Mouse (Mus musculus): ENCODE measurements at regions not wholly inside any gene's neighbourhood (a gene's known extent, or its start where the extent isn't known, plus 50 kb on each side); places are given as distances from the start of the nearest gene placed in this dataset.

DNA sequence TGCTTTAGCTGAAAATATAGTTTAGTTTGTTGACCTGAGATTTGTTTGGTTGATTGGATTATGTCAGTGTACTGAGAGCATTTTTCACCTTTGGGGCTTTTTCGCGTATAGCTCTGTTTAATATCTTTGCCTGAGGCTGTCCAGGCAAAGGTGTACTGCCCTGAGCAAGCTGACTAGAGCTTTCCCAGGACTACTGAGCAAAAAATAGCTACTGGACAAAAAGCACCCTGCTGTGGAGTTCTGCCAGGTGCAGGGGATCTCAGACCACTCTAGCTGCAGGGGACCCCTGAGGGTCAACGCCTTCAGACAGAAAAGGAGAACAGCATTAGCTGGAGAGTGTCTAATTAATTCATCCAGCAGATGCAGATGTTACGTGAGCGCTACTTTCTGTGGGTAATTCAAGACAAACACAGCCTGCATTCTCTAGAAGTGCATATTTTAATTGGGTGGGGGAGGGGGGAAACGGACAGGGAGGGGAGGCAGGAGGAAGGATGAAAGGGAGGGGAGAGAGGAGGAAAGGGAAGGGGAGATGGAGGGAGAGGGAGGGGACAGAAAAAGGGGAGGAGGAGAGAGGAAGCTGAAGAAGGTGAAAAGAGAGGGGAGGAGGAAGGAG lies 61.7 kb downstream of the Thnsl1 start:
- Histone ChIP-seq H3K36me3 (ENCODE audit: control insufficient read depth, insufficient read depth, low read length) (no peaks in the 10 kb centered on the region), H3K4me1 (ENCODE audit: control insufficient read depth, insufficient read depth, low read length) (no peaks in the 10 kb centered on the region), H3K27ac (ENCODE audit: insufficient read depth, low read depth, low read length) (no peak overlapping the region), H3K4me3 (ENCODE audit: insufficient read depth, low read depth, low read length) (no peak overlapping the region), H3K27me3 (replicated peaks; ENCODE audit: control insufficient read depth, insufficient read depth, low read length) (no peaks in the 10 kb centered on the region)
- 35% methylated on average over 6 of the region's 6 CpGs for WGBS
- TF ChIP-seq POLR2A (IDR thresholded peaks at IDR 0.05; ENCODE audit: low read depth, low read length) (no peak), CTCF (conservative IDR thresholded peaks at IDR 0.05; ENCODE audit: insufficient read depth, insufficient read length, low read depth, low read length) (no peak)
- DNase-seq: no peak

GRCm38 (mm10) chr2:21269989-21270846 lies 64.7 kb downstream of the Thnsl1 start:
- 53% methylated on average over 12 of the region's 12 CpGs for WGBS
- Histone ChIP-seq H3K4me1 (ENCODE audit: control insufficient read depth, insufficient read depth, low read length) (no peaks in the 10 kb centered on the region), H3K27me3 (replicated peaks; ENCODE audit: control insufficient read depth, insufficient read depth, low read length) (no peaks in the 10 kb centered on the region), H3K4me3 (ENCODE audit: insufficient read depth, low read depth, low read length) (no peak overlapping the region), H3K36me3 (ENCODE audit: control insufficient read depth, insufficient read depth, low read length) (no peaks in the 10 kb centered on the region), H3K27ac (ENCODE audit: insufficient read depth, low read depth, low read length) (no peak overlapping the region)
- TF ChIP-seq CTCF (conservative IDR thresholded peaks at IDR 0.05; ENCODE audit: insufficient read depth, insufficient read length, low read depth, low read length): no peak
- peak; percentile 59 for DNase-seq

DNA sequence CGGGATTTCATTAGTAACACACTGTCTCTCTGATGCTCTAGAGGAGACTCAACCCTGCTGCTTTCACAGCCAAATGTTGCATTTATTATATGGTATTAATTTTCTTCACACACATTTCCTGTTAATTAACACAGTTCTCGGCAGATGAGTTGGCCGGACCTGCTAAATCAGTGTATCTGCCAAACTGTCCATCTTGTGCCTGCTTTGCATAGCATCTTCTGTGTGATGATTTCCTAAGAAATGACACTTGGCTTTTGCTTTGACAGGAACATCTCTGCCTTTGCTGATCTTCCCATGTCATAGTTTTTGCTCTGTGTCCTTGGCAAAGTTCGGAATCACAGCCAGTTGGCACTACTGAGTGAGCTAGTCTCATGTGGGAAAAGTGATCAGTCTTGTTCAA lies 67.9 kb downstream of the Thnsl1 start:
- no peak for DNase-seq
- no peak overlapping the region for H3K27ac ChIP-seq (ENCODE audit: insufficient read depth, low read depth, low read length)
- H3K4me3 ChIP-seq (ENCODE audit: insufficient read depth, low read depth, low read length): no peak overlapping the region
- no peaks in the 10 kb centered on the region for H3K36me3 ChIP-seq (ENCODE audit: control insufficient read depth, insufficient read depth, low read length)
- H3K27me3 ChIP-seq (replicated peaks; ENCODE audit: control insufficient read depth, insufficient read depth, low read length): no peaks in the 10 kb centered on the region
- TF ChIP-seq CTCF (conservative IDR thresholded peaks at IDR 0.05; ENCODE audit: insufficient read depth, insufficient read length, low read depth, low read length) (no peak), POLR2A (IDR thresholded peaks at IDR 0.05; ENCODE audit: low read depth, low read length) (no peak)
- no peaks in the 10 kb centered on the region for H3K4me1 ChIP-seq (ENCODE audit: control insufficient read depth, insufficient read depth, low read length)
- 82% methylated on average over 4 of the region's 4 CpGs for WGBS

DNA sequence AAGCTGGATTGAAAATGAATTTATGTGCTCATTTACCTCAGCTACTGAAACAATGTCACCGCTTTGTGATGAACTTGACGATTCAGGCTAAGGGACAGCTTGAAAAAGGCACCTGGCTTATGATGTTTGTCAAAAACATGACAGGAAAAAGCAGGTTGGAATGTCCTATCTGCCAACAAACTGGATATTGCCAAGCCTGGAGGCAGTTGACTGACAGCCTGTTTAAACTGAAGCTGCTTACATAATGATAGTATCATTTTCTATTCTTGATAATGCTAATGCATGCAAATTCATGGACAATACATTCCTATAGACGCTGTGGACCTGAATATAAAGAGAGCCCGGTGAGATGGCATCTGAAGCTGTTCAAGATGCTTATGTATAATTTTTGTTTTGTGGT lies 69.8 kb downstream of the Thnsl1 start:
- H3K27ac ChIP-seq (ENCODE audit: insufficient read depth, low read depth, low read length): no peak overlapping the region

GRCm38 (mm10) chr2:21280794-21281420 lies 75.4 kb downstream of the Thnsl1 start:
- TF ChIP-seq CTCF (conservative IDR thresholded peaks at IDR 0.05; ENCODE audit: insufficient read depth, insufficient read length, low read depth, low read length) (peak; percentile 75), POLR2A (IDR thresholded peaks at IDR 0.05; ENCODE audit: low read depth, low read length) (no peak)
- WGBS: 28% methylated on average over 9 of the region's 9 CpGs
- Histone ChIP-seq H3K4me1 (ENCODE audit: control insufficient read depth, insufficient read depth, low read length) (no peaks in the 10 kb centered on the region), H3K27me3 (replicated peaks; ENCODE audit: control insufficient read depth, insufficient read depth, low read length) (no peaks in the 10 kb centered on the region), H3K4me3 (ENCODE audit: insufficient read depth, low read depth, low read length) (no peak overlapping the region), H3K36me3 (ENCODE audit: control insufficient read depth, insufficient read depth, low read length) (no peaks in the 10 kb centered on the region), H3K27ac (ENCODE audit: insufficient read depth, low read depth, low read length) (no peak overlapping the region)
- peak; percentile 61 for DNase-seq

More for the DNA sequence above, 69.8 kb downstream of the Thnsl1 start:
- H3K27me3 ChIP-seq (replicated peaks; ENCODE audit: control insufficient read depth, insufficient read depth, low read length): no peaks in the 10 kb centered on the region
- no peaks in the 10 kb centered on the region for H3K36me3 ChIP-seq (ENCODE audit: control insufficient read depth, insufficient read depth, low read length)
- DNase-seq: no peak
- TF ChIP-seq POLR2A (IDR thresholded peaks at IDR 0.05; ENCODE audit: low read depth, low read length) (no peak), CTCF (conservative IDR thresholded peaks at IDR 0.05; ENCODE audit: insufficient read depth, insufficient read length, low read depth, low read length) (no peak)
- H3K4me1 ChIP-seq (ENCODE audit: control insufficient read depth, insufficient read depth, low read length): no peaks in the 10 kb centered on the region
- WGBS: 91% methylated on average over 4 of the region's 4 CpGs
- no peak overlapping the region for H3K4me3 ChIP-seq (ENCODE audit: insufficient read depth, low read depth, low read length)

GRCm38 (mm10) chr2:21282505-21283200 lies 77.1 kb downstream of the Thnsl1 start:
- Histone ChIP-seq H3K36me3 (ENCODE audit: control insufficient read depth, insufficient read depth, low read length) (no peaks in the 10 kb centered on the region), H3K27ac (ENCODE audit: insufficient read depth, low read depth, low read length) (no peak overlapping the region), H3K4me3 (ENCODE audit: insufficient read depth, low read depth, low read length) (no peak overlapping the region), H3K27me3 (replicated peaks; ENCODE audit: control insufficient read depth, insufficient read depth, low read length) (no peaks in the 10 kb centered on the region), H3K4me1 (ENCODE audit: control insufficient read depth, insufficient read depth, low read length) (no peaks in the 10 kb centered on the region)
- 79% methylated on average over 14 of the region's 14 CpGs for WGBS
- no peak for TF ChIP-seq POLR2A (IDR thresholded peaks at IDR 0.05; ENCODE audit: low read depth, low read length)
- no peak for TF ChIP-seq CTCF (conservative IDR thresholded peaks at IDR 0.05; ENCODE audit: insufficient read depth, insufficient read length, low read depth, low read length)
- no peak for DNase-seq
